Mouse (Mus musculus): ENCODE measurements around the gene Rai1. TPM values are rescaled to one million over a fixed set of nuclear protein-coding genes. Genes with fewer than 3 reads are reported as not detected.
A peak's percentile ranks its signal among the peaks of the same experiment; 100 is the strongest.

Gene Rai1
- polyA plus RNA-seq, 1 experiment from 2014 or later, result 37.8 TPM

GRCm38 (mm10) chr11:60067646-60068045 is 37.2 kb upstream of the Rai1 start:
- Histone ChIP-seq H3K4me3 (ENCODE audit: low read depth, low read length) (no peak overlapping the region), H3K9ac (no peak overlapping the region), H3K36me3 (ENCODE audit: insufficient read depth) (no peaks in the 10 kb centered on the region), H3K27ac (ENCODE audit: low read depth) (no peak overlapping the region), H3K4me1 (ENCODE audit: insufficient read depth) (no peaks in the 10 kb centered on the region), H3K9me3 (ENCODE audit: low read depth, low read length) (no peaks in the 10 kb centered on the region), H3K27me3 (ENCODE audit: insufficient read depth, low read length) (no peaks in the 10 kb centered on the region), H3K4me2 (no peak overlapping the region)
- no peak for ATAC-seq (ENCODE audit: insufficient read depth)
- WGBS, result 78% methylated on average over 4 of the region's 4 CpGs
- DNase-seq, result no peak
- no peak for TF ChIP-seq CTCF (IDR thresholded peaks at IDR 0.05; ENCODE audit: low read depth)

GRCm38 (mm10) chr11:60068631-60069030 is 36.2 kb upstream of the Rai1 start:
- Histone ChIP-seq H3K27me3 (ENCODE audit: insufficient read depth, low read length) (no peaks in the 10 kb centered on the region), H3K36me3 (ENCODE audit: insufficient read depth) (no peaks in the 10 kb centered on the region), H3K27ac (ENCODE audit: low read depth) (no peak overlapping the region), H3K4me3 (ENCODE audit: low read depth, low read length) (no peak overlapping the region), H3K4me2 (no peak overlapping the region), H3K9me3 (ENCODE audit: low read depth, low read length) (no peaks in the 10 kb centered on the region), H3K4me1 (ENCODE audit: insufficient read depth) (no peaks in the 10 kb centered on the region), H3K9ac (no peak overlapping the region)
- DNase-seq, result no peak
- TF ChIP-seq CTCF (IDR thresholded peaks at IDR 0.05; ENCODE audit: low read depth), result no peak
- ATAC-seq (ENCODE audit: insufficient read depth), result no peak

- TF ChIP-seq CTCF (IDR thresholded peaks at IDR 0.05; ENCODE audit: low read depth), result peak; percentile 81
Measured at GRCm38 (mm10) chr11:60070599-60070998, 34.2 kb upstream of the Rai1 start.

GRCm38 (mm10) chr11:60071221-60071620 is 33.6 kb upstream of the Rai1 start:
- no peak overlapping the region for H3K27ac ChIP-seq (ENCODE audit: low read depth)
- H3K9ac ChIP-seq, result no peak overlapping the region
- H3K9me3 ChIP-seq (ENCODE audit: low read depth, low read length), result no peaks in the 10 kb centered on the region
- H3K27me3 ChIP-seq (ENCODE audit: insufficient read depth, low read length), result no peaks in the 10 kb centered on the region
- no peaks in the 10 kb centered on the region for H3K4me1 ChIP-seq (ENCODE audit: insufficient read depth)
- no peak for TF ChIP-seq CTCF (IDR thresholded peaks at IDR 0.05; ENCODE audit: low read depth)
- DNase-seq, result no peak
- WGBS, result 80% methylated on average over 6 of the region's 6 CpGs
- no peaks in the 10 kb centered on the region for H3K36me3 ChIP-seq (ENCODE audit: insufficient read depth)
- ATAC-seq (ENCODE audit: insufficient read depth), result no peak
- H3K4me3 ChIP-seq (ENCODE audit: low read depth, low read length), result no peak overlapping the region
- H3K4me2 ChIP-seq, result no peak overlapping the region

More at GRCm38 (mm10) chr11:60070599-60070998, 34.2 kb upstream of the Rai1 start:
- 33% methylated on average over 8 of the region's 8 CpGs for whole genome bisulfite sequencing
- ATAC-seq (ENCODE audit: insufficient read depth) (no peak), DNase-seq (peak; percentile 85)
- H3K27me3 ChIP-seq (ENCODE audit: insufficient read depth, low read length), result no peaks in the 10 kb centered on the region
- H3K4me1 ChIP-seq (ENCODE audit: insufficient read depth), result no peaks in the 10 kb centered on the region
- H3K4me2 ChIP-seq, result no peak overlapping the region
- H3K4me3 ChIP-seq (ENCODE audit: low read depth, low read length), result no peak overlapping the region
- H3K9me3 ChIP-seq (ENCODE audit: low read depth, low read length), result no peaks in the 10 kb centered on the region
- no peak overlapping the region for H3K27ac ChIP-seq (ENCODE audit: low read depth)
- no peaks in the 10 kb centered on the region for H3K36me3 ChIP-seq (ENCODE audit: insufficient read depth)
- H3K9ac ChIP-seq, result no peak overlapping the region

- Histone ChIP-seq H3K9ac (no peak overlapping the region), H3K27me3 (ENCODE audit: insufficient read depth, low read length) (no peaks in the 10 kb centered on the region), H3K36me3 (ENCODE audit: insufficient read depth) (no peaks in the 10 kb centered on the region), H3K9me3 (ENCODE audit: low read depth, low read length) (no peaks in the 10 kb centered on the region), H3K4me3 (ENCODE audit: low read depth, low read length) (no peak overlapping the region), H3K27ac (ENCODE audit: low read depth) (no peak overlapping the region), H3K4me1 (ENCODE audit: insufficient read depth) (no peaks in the 10 kb centered on the region), H3K4me2 (no peak overlapping the region)
- no peak for TF ChIP-seq CTCF (IDR thresholded peaks at IDR 0.05; ENCODE audit: low read depth)
- DNase-seq (no peak), ATAC-seq (ENCODE audit: insufficient read depth) (no peak)
Measured at GRCm38 (mm10) chr11:60073121-60073520, 31.7 kb upstream of the Rai1 start.

- Histone ChIP-seq H3K4me1 (ENCODE audit: insufficient read depth) (no peaks in the 10 kb centered on the region), H3K27me3 (ENCODE audit: insufficient read depth, low read length) (no peaks in the 10 kb centered on the region), H3K36me3 (ENCODE audit: insufficient read depth) (no peaks in the 10 kb centered on the region), H3K9ac (no peak overlapping the region), H3K4me2 (no peak overlapping the region), H3K9me3 (ENCODE audit: low read depth, low read length) (no peaks in the 10 kb centered on the region), H3K27ac (ENCODE audit: low read depth) (no peak overlapping the region), H3K4me3 (ENCODE audit: low read depth, low read length) (no peak overlapping the region)
- no peak for ATAC-seq (ENCODE audit: insufficient read depth)
- no peak for TF ChIP-seq CTCF (IDR thresholded peaks at IDR 0.05; ENCODE audit: low read depth)
- 41% methylated on average over 15 of the region's 15 CpGs for WGBS
- DNase-seq, result no peak
Measured at GRCm38 (mm10) chr11:60073936-60074502, 30.8 kb upstream of the Rai1 start.

- Histone ChIP-seq H3K4me2 (no peak overlapping the region), H3K36me3 (ENCODE audit: insufficient read depth) (no peaks in the 10 kb centered on the region), H3K4me1 (ENCODE audit: insufficient read depth) (no peaks in the 10 kb centered on the region), H3K27ac (ENCODE audit: low read depth) (no peak overlapping the region), H3K27me3 (ENCODE audit: insufficient read depth, low read length) (no peaks in the 10 kb centered on the region), H3K9me3 (ENCODE audit: low read depth, low read length) (no peaks in the 10 kb centered on the region), H3K9ac (no peak overlapping the region), H3K4me3 (ENCODE audit: low read depth, low read length) (no peak overlapping the region)
- DNase-seq, result no peak
- no peak for TF ChIP-seq CTCF (IDR thresholded peaks at IDR 0.05; ENCODE audit: low read depth)
- WGBS, result 73% methylated on average over 3 of the region's 3 CpGs
- ATAC-seq (ENCODE audit: insufficient read depth), result no peak
Measured at GRCm38 (mm10) chr11:60076183-60076582, 28.6 kb upstream of the Rai1 start.

GRCm38 (mm10) chr11:60076790-60077189 is 28.0 kb upstream of the Rai1 start:
- 10% methylated on average over 4 of the region's 4 CpGs for WGBS
- peak; percentile 93 for DNase-seq
- Histone ChIP-seq H3K4me3 (ENCODE audit: low read depth, low read length) (no peak overlapping the region), H3K4me1 (ENCODE audit: insufficient read depth) (no peaks in the 10 kb centered on the region), H3K4me2 (no peak overlapping the region), H3K27ac (ENCODE audit: low read depth) (no peak overlapping the region), H3K36me3 (ENCODE audit: insufficient read depth) (no peaks in the 10 kb centered on the region), H3K9ac (no peak overlapping the region), H3K9me3 (ENCODE audit: low read depth, low read length) (no peaks in the 10 kb centered on the region), H3K27me3 (ENCODE audit: insufficient read depth, low read length) (no peaks in the 10 kb centered on the region)
- ATAC-seq (ENCODE audit: insufficient read depth), result peak; percentile 58; the same call in 1 of the 2 replicates
- peak; percentile 81 for TF ChIP-seq CTCF (IDR thresholded peaks at IDR 0.05; ENCODE audit: low read depth)

Measured in lung, embryonic 14.5 days (tissue).